Mouse (Mus musculus): ENCODE data around the gene Wnk1. TPM values are rescaled to one million over a fixed set of nuclear protein-coding genes. Genes with fewer than 3 reads are reported as not detected.
A peak's percentile ranks its signal among the peaks of the same experiment; 100 is the strongest.
"Not testable (repeated sequence)": the region's sequence is repeated elsewhere in the genome, so short reads cannot be mapped to it uniquely, and the experiment has no call there.

Gene Wnk1
- polyA plus RNA-seq (2015; fragmentation: Nextera tagmentation; extraction: Ambion mirVana) = 37.7 and 43.4 TPM in 2 replicates

- peaks cover 16% of the 10 kb centered on the region for H3K4me1 ChIP-seq (ENCODE audit: control insufficient read depth, insufficient read depth, low read depth, low read length)
- no peaks in the 10 kb centered on the region for H3K9me3 ChIP-seq (ENCODE audit: control insufficient read depth, low read length)
- H3K27ac ChIP-seq (ENCODE audit: low read depth, low read length) = peak within 1 kb of the TSS; percentile 98
- H3K36me3 ChIP-seq (ENCODE audit: control insufficient read depth, insufficient read depth, low read length) = no peaks in the 10 kb centered on the region
- H3K27me3 ChIP-seq (replicated peaks; ENCODE audit: control insufficient read depth, insufficient read depth, low read length) = no peaks in the 10 kb centered on the region
- WGBS = under 1% methylated on average over 51 of the region's 59 CpGs
- peak within 1 kb of the TSS; percentile 96 for H3K9ac ChIP-seq (ENCODE audit: low read depth, low read length)
- peak; percentile 96 for ATAC-seq
- peak within 1 kb of the TSS; percentile 90 for H3K4me2 ChIP-seq (ENCODE audit: low read length)
- H3K4me3 ChIP-seq (ENCODE audit: low read length) = peak within 1 kb of the TSS; percentile 91
Observed at GRCm38 (mm10) chr6:120038366-120039255, at the start of gene Wnk1. Gene Wnk1 (minus strand): TSS chr6:120038672.

- not testable (repeated sequence) for H3K4me1 ChIP-seq (ENCODE audit: control insufficient read depth, insufficient read depth, low read depth, low read length); H3K36me3 ChIP-seq (ENCODE audit: control insufficient read depth, insufficient read depth, low read length); H3K27ac ChIP-seq (ENCODE audit: low read depth, low read length); H3K4me2 ChIP-seq (ENCODE audit: low read length); H3K9ac ChIP-seq (ENCODE audit: low read depth, low read length); H3K4me3 ChIP-seq (ENCODE audit: low read length); H3K9me3 ChIP-seq (ENCODE audit: control insufficient read depth, low read length); H3K27me3 ChIP-seq (replicated peaks; ENCODE audit: control insufficient read depth, insufficient read depth, low read length); ATAC-seq
- WGBS = 88% methylated on average over 6 of the region's 8 CpGs
Observed at GRCm38 (mm10) chr6:120087041-120087440, 48.6 kb upstream of the Wnk1 start.

- no peak for ATAC-seq
- Histone ChIP-seq H3K36me3 (ENCODE audit: control insufficient read depth, insufficient read depth, low read length) (no peaks in the 10 kb centered on the region), H3K9ac (ENCODE audit: low read depth, low read length) (no peak overlapping the region), H3K27me3 (replicated peaks; ENCODE audit: control insufficient read depth, insufficient read depth, low read length) (no peaks in the 10 kb centered on the region), H3K4me3 (ENCODE audit: low read length) (no peak overlapping the region), H3K4me1 (ENCODE audit: control insufficient read depth, insufficient read depth, low read depth, low read length) (no peaks in the 10 kb centered on the region), H3K4me2 (ENCODE audit: low read length) (no peak overlapping the region), H3K9me3 (ENCODE audit: control insufficient read depth, low read length) (no peaks in the 10 kb centered on the region), H3K27ac (ENCODE audit: low read depth, low read length) (no peak overlapping the region)
- WGBS = 87% methylated on average over 3 of the region's 3 CpGs
Observed at GRCm38 (mm10) chr6:120085832-120086231, 47.4 kb upstream of the Wnk1 start.

- Histone ChIP-seq H3K9ac (ENCODE audit: low read depth, low read length) (no peak overlapping the region), H3K27ac (ENCODE audit: low read depth, low read length) (no peak overlapping the region), H3K27me3 (replicated peaks; ENCODE audit: control insufficient read depth, insufficient read depth, low read length) (no peaks in the 10 kb centered on the region), H3K4me2 (ENCODE audit: low read length) (no peak overlapping the region), H3K36me3 (ENCODE audit: control insufficient read depth, insufficient read depth, low read length) (no peaks in the 10 kb centered on the region), H3K9me3 (ENCODE audit: control insufficient read depth, low read length) (no peaks in the 10 kb centered on the region), H3K4me1 (ENCODE audit: control insufficient read depth, insufficient read depth, low read depth, low read length) (no peaks in the 10 kb centered on the region), H3K4me3 (ENCODE audit: low read length) (no peak overlapping the region)
- WGBS = 95% methylated on average over 2 of the region's 2 CpGs
- no peak for ATAC-seq
Observed at GRCm38 (mm10) chr6:120084983-120085382, 46.5 kb upstream of the Wnk1 start.

GRCm38 (mm10) chr6:120083442-120083841 is 45.0 kb upstream of the Wnk1 start:
- no peak overlapping the region for H3K9ac ChIP-seq (ENCODE audit: low read depth, low read length)
- 79% methylated on average over 6 of the region's 6 CpGs for WGBS

GRCm38 (mm10) chr6:120082951-120083411 is 44.5 kb upstream of the Wnk1 start:
- no peaks in the 10 kb centered on the region for H3K9me3 ChIP-seq (ENCODE audit: control insufficient read depth, low read length)
- ATAC-seq = no peak
- no peak overlapping the region for H3K27ac ChIP-seq (ENCODE audit: low read depth, low read length)
- H3K4me1 ChIP-seq (ENCODE audit: control insufficient read depth, insufficient read depth, low read depth, low read length) = no peaks in the 10 kb centered on the region
- no peaks in the 10 kb centered on the region for H3K36me3 ChIP-seq (ENCODE audit: control insufficient read depth, insufficient read depth, low read length)
- H3K27me3 ChIP-seq (replicated peaks; ENCODE audit: control insufficient read depth, insufficient read depth, low read length) = no peaks in the 10 kb centered on the region
- H3K9ac ChIP-seq (ENCODE audit: low read depth, low read length) = no peak overlapping the region
- no peak overlapping the region for H3K4me2 ChIP-seq (ENCODE audit: low read length)
- no peak overlapping the region for H3K4me3 ChIP-seq (ENCODE audit: low read length)
- 93% methylated on average over 8 of the region's 8 CpGs for WGBS

More at GRCm38 (mm10) chr6:120083442-120083841, 45.0 kb upstream of the Wnk1 start:
- H3K4me2 ChIP-seq (ENCODE audit: low read length) = no peak overlapping the region
- H3K4me3 ChIP-seq (ENCODE audit: low read length) = no peak overlapping the region
- no peak overlapping the region for H3K27ac ChIP-seq (ENCODE audit: low read depth, low read length)
- no peaks in the 10 kb centered on the region for H3K36me3 ChIP-seq (ENCODE audit: control insufficient read depth, insufficient read depth, low read length)
- ATAC-seq = no peak
- no peaks in the 10 kb centered on the region for H3K4me1 ChIP-seq (ENCODE audit: control insufficient read depth, insufficient read depth, low read depth, low read length)
- H3K27me3 ChIP-seq (replicated peaks; ENCODE audit: control insufficient read depth, insufficient read depth, low read length) = no peaks in the 10 kb centered on the region
- H3K9me3 ChIP-seq (ENCODE audit: control insufficient read depth, low read length) = no peaks in the 10 kb centered on the region

GRCm38 (mm10) chr6:120082251-120082950 is 43.9 kb upstream of the Wnk1 start:
- Histone ChIP-seq H3K4me1 (ENCODE audit: control insufficient read depth, insufficient read depth, low read depth, low read length) (no peaks in the 10 kb centered on the region), H3K36me3 (ENCODE audit: control insufficient read depth, insufficient read depth, low read length) (no peaks in the 10 kb centered on the region), H3K27ac (ENCODE audit: low read depth, low read length) (no peak overlapping the region), H3K4me2 (ENCODE audit: low read length) (no peak overlapping the region), H3K27me3 (replicated peaks; ENCODE audit: control insufficient read depth, insufficient read depth, low read length) (no peaks in the 10 kb centered on the region), H3K9ac (ENCODE audit: low read depth, low read length) (no peak overlapping the region), H3K4me3 (ENCODE audit: low read length) (no peak overlapping the region), H3K9me3 (ENCODE audit: control insufficient read depth, low read length) (no peaks in the 10 kb centered on the region)
- WGBS = 94% methylated on average over 6 of the region's 6 CpGs
- no peak for ATAC-seq

- Histone ChIP-seq H3K27me3 (replicated peaks; ENCODE audit: control insufficient read depth, insufficient read depth, low read length) (no peaks in the 10 kb centered on the region), H3K4me2 (ENCODE audit: low read length) (no peak overlapping the region), H3K4me1 (ENCODE audit: control insufficient read depth, insufficient read depth, low read depth, low read length) (no peaks in the 10 kb centered on the region), H3K9me3 (ENCODE audit: control insufficient read depth, low read length) (no peaks in the 10 kb centered on the region), H3K9ac (ENCODE audit: low read depth, low read length) (no peak overlapping the region), H3K4me3 (ENCODE audit: low read length) (no peak overlapping the region), H3K36me3 (ENCODE audit: control insufficient read depth, insufficient read depth, low read length) (no peaks in the 10 kb centered on the region), H3K27ac (ENCODE audit: low read depth, low read length) (no peak overlapping the region)
- ATAC-seq = no peak
- 87% methylated on average over 4 of the region's 4 CpGs for WGBS
Observed at GRCm38 (mm10) chr6:120081516-120081915, 43.0 kb upstream of the Wnk1 start.

GRCm38 (mm10) chr6:120079547-120079946 is 41.1 kb upstream of the Wnk1 start:
- no peaks in the 10 kb centered on the region for H3K36me3 ChIP-seq (ENCODE audit: control insufficient read depth, insufficient read depth, low read length)
- ATAC-seq = no peak
- H3K4me2 ChIP-seq (ENCODE audit: low read length) = no peak overlapping the region
- no peak overlapping the region for H3K27ac ChIP-seq (ENCODE audit: low read depth, low read length)
- H3K4me3 ChIP-seq (ENCODE audit: low read length) = no peak overlapping the region
- H3K9me3 ChIP-seq (ENCODE audit: control insufficient read depth, low read length) = no peaks in the 10 kb centered on the region
- H3K4me1 ChIP-seq (ENCODE audit: control insufficient read depth, insufficient read depth, low read depth, low read length) = no peaks in the 10 kb centered on the region
- 86% methylated on average over 10 of the region's 10 CpGs for WGBS
- no peaks in the 10 kb centered on the region for H3K27me3 ChIP-seq (replicated peaks; ENCODE audit: control insufficient read depth, insufficient read depth, low read length)
- H3K9ac ChIP-seq (ENCODE audit: low read depth, low read length) = no peak overlapping the region

All from hindbrain, embryonic 16.5 days (tissue).